Mouse (Mus musculus) heart, adult 2 months (tissue): ENCODE results near the gene Mobp.

Experiments used
- CTCF ChIP-seq: fragments of 200-600 bp; IDR thresholded peaks from 2 replicates; pipeline ENCODE4 v1.8.1; 2022; ENCODE audit warnings: antibody characterized with exemption, mild to moderate bottlenecking, moderate library complexity
- EP300 ChIP-seq: fragments of 200-500 bp; IDR thresholded peaks from 2 replicates; pipeline ENCODE4 v1.6.1; 2011; ENCODE audit warnings: low read depth, low read length, control low read depth; ENCODE audit not compliant: insufficient read depth

DNA sequence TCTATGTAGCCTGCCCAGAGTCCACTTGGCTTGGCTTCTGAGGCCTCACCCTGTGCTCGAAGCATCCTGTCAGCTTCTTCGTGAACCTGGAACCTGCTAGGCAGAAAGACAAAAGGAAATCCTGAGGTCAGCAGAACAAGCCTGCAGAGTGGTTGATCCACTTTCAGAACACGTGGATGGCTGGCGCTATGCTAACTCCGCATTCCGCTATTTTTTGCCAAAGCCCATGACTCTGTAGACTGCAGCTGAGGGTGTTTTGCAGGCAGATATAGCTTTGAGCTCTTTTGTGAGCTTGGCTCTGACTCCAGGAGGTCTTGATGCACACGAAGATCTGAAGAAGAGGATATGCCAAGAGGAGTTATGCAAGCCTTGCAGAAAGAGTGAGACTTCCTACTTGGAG, 43.2 kb downstream of the Mobp start:
- TF ChIP-seq CTCF, result no peak
- TF ChIP-seq EP300, result no peak
